Mouse (Mus musculus) adrenal gland, adult 18-20 months (tissue): ENCODE results near the gene Ppm1g. TPM values are rescaled to one million over a fixed set of nuclear protein-coding genes. Genes with fewer than 3 reads are reported as not detected.

Source experiments
- DNase-seq, 2 experiments: peaks; one replicate each; pipeline ENCODE4 v3.0.0; 2021 to 2022; ENCODE audit warnings: low spot score in 2 of 2
- long read RNA-seq, 2 experiments: library from polyadenylated mRNA; stranded (forward); transcript quantifications; one replicate each; pipeline ENCODE4 v2.0.0; 2021
- total RNA-seq, 2 experiments: library from RNA; stranded (reverse); gene quantifications; 1 replicate in 1 of 2; 2 replicates in 1 of 2; pipeline ENCODE4 v1.2.3; 2021

Ppm1g gene
- 100 to 1,000 TPM; 110 to 129 TPM for total RNA-seq
- long read RNA-seq, experiment 1, transcript Ppm1g-201 (10 exons, 2,307 nt), result major isoform, 116 of 121 reads
- long read RNA-seq, experiment 1, partial matches to known transcripts, result 3 of 121 reads
- long read RNA-seq, experiment 1, other reads (novel, unspliced or antisense), result 2 of 121 reads
- long read RNA-seq, experiment 2, transcript Ppm1g-201 (10 exons, 2,307 nt), result major isoform, 314 of 341 reads
- long read RNA-seq, experiment 2, partial matches to known transcripts, result 5 of 341 reads
- long read RNA-seq, experiment 2, other reads (novel, unspliced or antisense), result 18 of 341 reads

GRCm38 (mm10) chr5:31220448-31221303 is at the start of gene Ppm1g:
Ppm1g (minus strand) TSS chr5:31220687.
- peak; percentile 97 to 99 for DNase-seq

DNA sequence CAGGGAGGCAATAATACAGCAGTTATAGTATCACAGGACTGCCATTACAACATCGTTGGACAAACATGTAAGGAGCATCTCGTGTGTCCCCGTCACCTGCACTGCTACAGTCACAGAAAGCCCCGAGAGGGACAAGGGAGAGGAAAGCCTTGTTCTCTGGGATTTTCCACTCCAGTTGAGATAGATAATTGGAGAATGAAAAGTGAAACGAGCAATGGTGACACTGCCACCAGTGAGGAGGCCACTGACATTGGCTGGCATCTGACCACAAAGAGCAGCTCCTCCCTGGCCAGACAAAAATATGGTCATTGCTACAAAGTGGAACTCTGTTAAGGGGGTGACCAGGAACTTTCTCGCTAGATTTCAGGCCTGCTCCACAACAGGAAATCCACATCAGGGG is 47.2 kb upstream of the Ppm1g start:
- no peak for DNase-seq

GRCm38 (mm10) chr5:31266101-31266500 is 45.6 kb upstream of the Ppm1g start:
- no peak for DNase-seq

DNA sequence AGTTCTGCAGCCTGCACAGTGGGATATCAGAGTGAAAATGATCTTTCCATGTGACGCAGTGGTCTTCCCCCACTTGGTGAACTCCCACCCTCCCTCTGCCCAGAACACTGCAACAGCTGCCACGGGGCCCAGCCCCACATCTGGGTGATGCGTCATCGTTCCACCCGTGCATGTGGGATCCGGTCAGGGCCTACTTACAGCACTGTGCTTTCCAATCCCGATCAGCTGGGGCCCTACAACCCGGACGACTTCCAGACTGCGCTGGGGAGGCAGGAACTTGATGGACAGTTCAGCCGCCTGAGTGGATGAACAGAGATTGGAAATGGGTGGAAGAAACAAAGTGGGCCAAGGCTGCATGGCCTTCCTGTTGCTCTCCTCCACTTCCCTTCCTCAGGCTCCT is 37.1 kb upstream of the Ppm1g start:
- DNase-seq, result peak in 1 of 2 experiments; percentile 14

DNA sequence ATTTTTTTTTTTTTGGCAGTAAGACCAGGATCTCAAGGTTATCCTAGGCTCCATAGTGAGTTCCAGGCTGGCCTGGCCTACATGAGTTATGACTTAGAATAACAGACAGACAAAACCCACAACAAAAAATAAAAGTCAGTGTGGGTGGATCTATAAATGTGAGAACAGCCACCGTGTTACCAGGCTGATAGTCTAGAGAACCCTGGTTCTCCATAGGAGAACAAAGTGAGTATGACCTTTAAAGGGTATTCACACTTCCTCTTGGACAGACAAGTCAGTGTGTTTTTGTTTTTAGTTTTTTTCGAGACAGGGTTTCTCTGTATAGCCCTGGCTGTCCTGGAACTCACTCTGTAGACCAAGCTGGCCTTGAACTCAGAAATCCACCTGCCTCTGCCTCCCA is 35.5 kb upstream of the Ppm1g start:
- no peak for DNase-seq

DNA sequence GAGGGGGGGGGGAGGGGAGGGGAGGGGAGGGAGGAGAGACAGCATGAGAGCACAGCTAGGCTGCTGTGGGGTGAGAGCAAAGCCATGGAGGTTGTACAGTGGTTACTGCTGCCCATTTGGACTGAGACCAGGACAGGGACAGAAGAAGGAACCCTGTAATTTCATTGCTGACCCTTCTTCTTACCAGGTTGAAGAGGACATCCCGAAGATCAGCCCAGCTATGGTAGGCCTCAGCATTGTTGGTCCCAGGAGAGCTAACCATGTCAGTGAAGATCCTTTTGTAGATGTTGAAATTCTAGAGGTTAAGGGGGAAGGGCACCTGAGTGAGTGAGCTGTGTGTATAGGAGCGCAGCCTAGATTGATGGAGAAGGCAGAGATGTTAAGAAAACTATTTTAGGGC is 34.9 kb upstream of the Ppm1g start:
- no peak for DNase-seq

DNA sequence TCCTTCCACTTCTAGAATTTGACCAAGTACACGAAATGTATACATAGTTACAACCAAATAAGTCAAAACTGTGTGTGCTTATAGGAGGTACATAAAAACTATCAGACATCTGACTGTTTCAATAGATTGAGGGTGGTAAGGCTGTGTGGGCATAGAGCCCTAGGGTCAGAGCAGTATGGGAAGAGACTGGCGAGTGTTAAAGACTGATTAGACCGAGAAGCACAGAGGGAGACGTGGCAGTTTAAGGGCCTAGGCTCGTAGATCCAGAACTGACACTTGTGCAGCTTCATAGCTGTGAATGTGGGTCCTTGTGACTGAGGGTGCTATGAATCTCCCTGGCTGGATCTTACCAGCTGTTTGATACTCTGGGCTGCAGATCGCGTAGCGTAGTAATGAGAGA is 34.4 kb upstream of the Ppm1g start:
- DNase-seq, result no peak

DNA sequence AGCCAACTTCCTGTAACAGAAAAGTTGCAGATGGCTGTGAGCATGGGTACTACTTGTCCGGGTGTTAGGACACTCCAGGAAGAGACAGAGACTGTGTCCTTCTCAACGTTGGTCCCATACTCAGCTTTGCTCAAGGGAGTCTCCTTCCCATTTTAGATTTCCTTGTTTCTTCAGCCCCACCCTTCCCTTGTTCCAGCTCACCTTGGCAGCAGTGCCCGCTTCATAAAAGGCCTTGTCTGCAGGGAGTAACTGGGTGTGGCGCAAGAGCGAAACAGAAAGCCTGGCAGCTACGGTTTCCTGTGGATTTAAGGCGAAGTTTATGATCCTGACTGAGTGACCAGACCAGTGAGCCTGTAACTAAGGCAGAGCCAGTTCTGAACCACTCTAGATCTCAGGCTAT is 34.0 kb upstream of the Ppm1g start:
- no peak for DNase-seq

GRCm38 (mm10) chr5:31253806-31254205 is 33.3 kb upstream of the Ppm1g start:
- no peak for DNase-seq

- no peak for DNase-seq
Observed at GRCm38 (mm10) chr5:31252795-31253545, 32.5 kb upstream of the Ppm1g start.

DNA sequence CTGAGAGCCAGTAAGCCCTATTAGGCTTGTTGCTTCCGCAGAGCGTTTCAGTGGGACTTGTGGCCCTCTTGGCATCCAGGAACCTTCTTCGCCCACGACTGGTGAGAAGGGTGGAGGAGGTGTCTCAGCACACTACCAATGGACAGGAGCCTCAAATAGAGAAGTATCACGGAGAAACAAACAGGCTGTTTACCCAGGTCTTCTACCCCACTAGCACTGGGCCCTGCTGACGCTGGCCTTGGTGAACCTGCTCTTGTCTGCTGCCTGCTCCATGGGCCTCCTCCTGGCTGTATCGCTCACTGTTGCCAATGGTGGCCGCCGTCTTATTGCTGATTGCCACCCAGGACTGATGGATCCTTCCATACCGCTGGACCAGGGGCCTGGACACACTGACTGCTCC is 31.7 kb upstream of the Ppm1g start:
- DNase-seq, result no peak

GRCm38 (mm10) chr5:31251541-31252101 is 31.1 kb upstream of the Ppm1g start, which contains the start of gene Krtcap3:
Krtcap3 (plus strand) TSS chr5:31251691.
- no peak for DNase-seq

DNA sequence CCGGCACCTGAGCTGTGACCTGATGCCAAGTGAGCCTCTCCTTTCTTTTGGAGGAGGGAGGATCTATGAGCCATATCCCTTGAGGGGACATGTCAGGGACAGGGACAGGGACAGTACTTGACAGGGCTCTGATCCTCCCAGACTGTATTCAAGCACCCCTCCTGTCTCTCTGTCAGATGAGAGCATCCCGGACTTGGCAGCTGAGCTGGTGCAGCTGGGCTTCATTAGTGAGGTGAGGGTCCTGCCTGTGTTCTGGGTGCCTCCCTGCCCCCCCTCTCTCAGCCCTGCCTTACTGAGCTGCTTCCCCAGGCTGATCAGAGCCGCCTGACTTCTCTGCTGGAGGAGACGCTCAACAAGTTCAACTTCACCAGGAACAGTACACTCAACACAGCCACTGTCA is 30.2 kb upstream of the Ppm1g start:
- DNase-seq, result no peak

DNA sequence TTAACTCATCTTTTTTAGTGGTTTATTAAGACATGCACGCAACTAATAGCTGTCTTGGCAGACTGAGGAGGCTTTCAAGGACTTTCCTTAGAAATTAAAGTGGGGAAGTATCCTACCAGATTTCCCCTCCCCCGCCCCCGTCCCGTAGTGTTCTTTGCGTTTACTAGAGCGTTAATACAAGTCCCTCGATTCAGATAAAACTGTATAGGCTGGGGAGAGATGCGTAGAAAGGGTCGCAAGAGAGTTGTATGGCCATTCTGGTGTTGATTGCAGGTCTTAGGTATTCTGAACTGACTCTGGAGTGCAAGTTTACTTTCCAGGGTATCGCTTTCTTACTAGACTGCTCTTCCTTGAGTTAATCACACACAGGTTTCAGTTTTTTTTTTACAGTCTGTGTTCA is 21.7 kb upstream of the Ppm1g start:
- DNase-seq, result no peak

- DNase-seq, result no peak
Observed at GRCm38 (mm10) chr5:31241522-31242034, 21.1 kb upstream of the Ppm1g start.

GRCm38 (mm10) chr5:31240637-31241521 is 20.4 kb upstream of the Ppm1g start, which contains the start of the genes Nrbp1 and Gm9970:
Nrbp1 (plus strand) TSS chr5:31240864.
Gm9970 (minus strand) TSS chr5:31241232.
- DNase-seq, result peak; percentile 94 to 96

DNA sequence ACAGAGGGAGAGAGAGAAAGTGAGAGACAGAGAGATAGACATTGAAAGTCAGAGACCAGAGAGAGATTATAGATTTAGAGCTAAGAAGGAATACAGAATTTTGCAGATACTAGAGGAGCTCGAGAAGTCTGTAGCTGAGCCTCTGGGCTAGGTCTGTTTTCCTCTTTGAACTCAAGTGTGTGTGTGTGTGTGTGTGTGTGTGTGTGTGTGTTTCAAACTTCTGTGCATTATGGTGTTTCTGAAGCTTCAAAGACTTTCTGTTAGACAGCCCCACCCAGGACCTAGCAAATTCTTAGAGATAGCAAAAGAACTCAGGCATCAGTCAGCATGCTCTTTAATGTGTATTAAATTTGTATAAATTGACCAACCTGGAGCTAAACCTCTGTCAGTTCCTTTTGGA is 6.2 kb upstream of the Ppm1g start:
- no peak for DNase-seq

DNA sequence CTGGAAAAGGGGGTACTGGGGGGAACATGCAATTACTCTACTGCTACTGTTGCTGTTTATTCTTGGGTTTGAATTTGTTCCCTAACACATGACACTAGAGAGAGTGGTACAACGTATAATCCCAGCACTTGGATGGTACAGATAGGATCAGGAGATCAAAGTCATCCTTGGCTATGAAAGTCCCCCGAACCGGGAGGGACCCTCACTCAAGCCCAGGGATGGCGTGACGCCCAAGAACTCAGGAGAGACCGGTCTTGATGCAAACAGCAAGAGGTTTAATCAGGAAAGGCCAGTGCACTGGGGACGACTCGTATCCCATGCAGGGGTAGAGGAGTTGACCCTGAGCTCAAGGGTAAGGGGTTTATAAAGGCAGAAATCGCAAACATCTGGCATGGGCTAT is 2.2 kb upstream of the Ppm1g start:
- DNase-seq, result no peak

- DNase-seq, result peak in 1 of 2 experiments; percentile 29
Observed at GRCm38 (mm10) chr5:31221304-31221945, 938 bp upstream of the Ppm1g start.
